Mouse (Mus musculus): ENCODE measurements around the gene 2310034G01Rik. TPM values are rescaled to one million over a fixed set of nuclear protein-coding genes. Genes with fewer than 3 reads are reported as not detected.
A peak's percentile ranks its signal among the peaks of the same experiment; 100 is the strongest.

Gene 2310034G01Rik
- 1.2 and 2.4 TPM in 2 replicates for polyA plus RNA-seq (2014; fragmentation: Nextera tagmentation; extraction: Ambion mirVana)

DNA sequence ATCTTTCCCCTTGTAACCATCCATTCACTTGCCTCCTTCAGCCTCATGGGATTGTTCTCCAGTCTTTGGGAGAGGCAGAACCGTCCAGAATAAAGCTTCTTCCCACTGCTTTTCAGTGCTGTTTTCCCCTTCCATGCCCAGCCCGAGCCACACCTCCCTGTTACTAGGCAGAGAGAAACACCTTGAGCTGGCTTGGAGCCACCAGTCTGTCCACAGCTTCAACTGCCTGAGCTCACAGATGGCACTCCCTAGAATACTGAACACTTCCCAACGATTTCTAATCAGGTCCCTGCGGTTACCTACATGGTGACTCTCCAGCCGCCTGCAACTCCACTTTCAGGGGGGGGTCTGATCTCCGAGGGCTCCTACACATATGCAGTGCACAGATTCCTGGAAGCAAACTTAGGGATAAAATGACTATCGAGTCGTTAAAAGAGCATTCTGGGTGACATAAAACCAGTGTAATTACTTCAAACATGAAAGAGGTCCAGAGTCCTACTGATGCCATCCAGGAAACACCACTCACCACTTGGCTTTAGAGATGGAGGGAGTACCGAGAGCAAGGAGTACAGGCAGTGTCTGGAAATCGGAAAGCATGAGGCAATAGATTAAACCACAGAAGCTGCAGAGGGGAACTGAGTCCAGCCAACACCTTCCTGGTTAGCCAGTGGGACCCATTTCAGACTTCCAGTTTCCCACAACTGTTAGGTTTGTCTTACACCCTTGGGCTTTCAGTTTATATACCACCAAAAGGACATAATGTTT lies at the start of gene 2310034G01Rik:
TSS of gene 2310034G01Rik (minus strand) at position 135 of the 765 bp plus-strand sequence.
- Histone ChIP-seq H3K36me3 (ENCODE audit: control insufficient read depth, insufficient read depth, low read length) (no peaks in the 10 kb centered on the region), H3K4me2 (ENCODE audit: low read depth) (peak within 1 kb of the TSS; percentile 73), H3K9me3 (ENCODE audit: control insufficient read depth, low read length) (no peaks in the 10 kb centered on the region), H3K4me1 (ENCODE audit: control insufficient read depth, insufficient read depth, low read length) (peaks cover 4% of the 10 kb centered on the region), H3K4me3 (ENCODE audit: low read depth, low read length) (peak within 1 kb of the TSS; percentile 48), H3K27ac (ENCODE audit: low read depth, low read length) (0 out of 2 replicates have a peak within 1 kb of the TSS, but pooled peaks have one; percentile 54), H3K9ac (ENCODE audit: low read length) (peak within 1 kb of the TSS; percentile 61), H3K27me3 (ENCODE audit: control insufficient read depth, insufficient read depth, low read length) (peaks cover 11% of the 10 kb centered on the region)
- no peak for DNase-seq (ENCODE audit: low spot score)
- ATAC-seq (ENCODE audit: insufficient read depth, low FRiP score, low TSS enrichment): no peak
- WGBS: 64% methylated on average over 10 of the region's 10 CpGs

GRCm38 (mm10) chr19:46399886-46400285 lies 49.8 kb upstream of the 2310034G01Rik start:
- Histone ChIP-seq H3K27me3 (ENCODE audit: control insufficient read depth, insufficient read depth, low read length) (no peaks in the 10 kb centered on the region), H3K4me1 (ENCODE audit: control insufficient read depth, insufficient read depth, low read length) (peaks cover 10% of the 10 kb centered on the region), H3K27ac (ENCODE audit: low read depth, low read length) (no peak overlapping the region), H3K9ac (ENCODE audit: low read length) (no peak overlapping the region), H3K9me3 (ENCODE audit: control insufficient read depth, low read length) (no peaks in the 10 kb centered on the region), H3K4me3 (ENCODE audit: low read depth, low read length) (no peak overlapping the region), H3K36me3 (ENCODE audit: control insufficient read depth, insufficient read depth, low read length) (peaks cover 9% of the 10 kb centered on the region), H3K4me2 (ENCODE audit: low read depth) (no peak overlapping the region)
- 73% methylated on average over 7 of the region's 7 CpGs for WGBS
- no peak for ATAC-seq (ENCODE audit: insufficient read depth, low FRiP score, low TSS enrichment)
- no peak for DNase-seq (ENCODE audit: low spot score)

DNA sequence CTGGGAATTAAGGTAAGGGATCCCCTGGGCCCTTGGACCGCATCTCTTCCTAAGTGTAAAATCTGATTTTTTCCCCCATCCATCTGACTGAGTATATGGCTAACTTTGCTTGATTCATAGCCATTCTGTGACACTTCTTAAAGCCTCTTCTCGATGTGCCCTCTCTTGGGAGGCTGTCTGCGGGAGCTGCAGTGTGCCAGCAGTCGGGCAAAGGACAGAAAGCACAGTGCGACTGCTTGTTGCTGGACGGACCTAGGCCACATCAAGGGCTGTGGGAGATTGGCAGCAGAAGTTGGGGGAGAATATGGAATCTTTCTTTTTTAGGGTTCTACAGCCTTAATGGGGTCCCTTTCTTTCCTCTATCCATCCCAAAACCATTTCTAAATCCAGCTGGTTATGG lies 49.3 kb upstream of the 2310034G01Rik start:
- DNase-seq (ENCODE audit: low spot score) (no peak), ATAC-seq (ENCODE audit: insufficient read depth, low FRiP score, low TSS enrichment) (no peak)
- H3K9ac ChIP-seq (ENCODE audit: low read length): no peak overlapping the region
- no peaks in the 10 kb centered on the region for H3K9me3 ChIP-seq (ENCODE audit: control insufficient read depth, low read length)
- H3K27me3 ChIP-seq (ENCODE audit: control insufficient read depth, insufficient read depth, low read length): no peaks in the 10 kb centered on the region
- WGBS: 83% methylated on average over 6 of the region's 6 CpGs
- H3K4me3 ChIP-seq (ENCODE audit: low read depth, low read length): no peak overlapping the region
- H3K36me3 ChIP-seq (ENCODE audit: control insufficient read depth, insufficient read depth, low read length): peaks cover 9% of the 10 kb centered on the region
- no peak overlapping the region for H3K4me2 ChIP-seq (ENCODE audit: low read depth)
- H3K4me1 ChIP-seq (ENCODE audit: control insufficient read depth, insufficient read depth, low read length): peaks cover 13% of the 10 kb centered on the region
- no peak overlapping the region for H3K27ac ChIP-seq (ENCODE audit: low read depth, low read length)

DNA sequence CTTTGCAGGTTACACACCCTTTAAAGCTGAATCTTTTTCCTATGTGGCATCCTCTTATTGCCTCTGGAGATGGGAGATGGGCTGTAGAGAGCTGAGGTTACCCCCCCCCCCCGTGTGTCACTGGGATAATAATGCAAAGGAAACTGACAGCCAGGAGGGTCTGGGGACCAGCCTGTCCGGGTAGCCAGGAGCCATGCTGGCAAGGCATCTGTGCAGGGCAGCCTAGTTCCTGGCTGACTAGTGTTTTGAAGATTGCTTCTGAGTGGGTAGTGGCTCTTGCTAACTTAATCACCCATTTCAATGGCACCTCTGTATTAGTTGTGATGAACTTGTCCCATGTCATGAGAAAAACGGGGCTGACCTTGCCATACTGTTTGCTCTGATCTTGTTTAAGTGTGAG lies 48.3 kb upstream of the 2310034G01Rik start:
- DNase-seq (ENCODE audit: low spot score): no peak
- peak overlapping the region; percentile 84; the same call in 1 of the 2 replicates for H3K4me3 ChIP-seq (ENCODE audit: low read depth, low read length)
- H3K27ac ChIP-seq (ENCODE audit: low read depth, low read length): no peak overlapping the region
- H3K9ac ChIP-seq (ENCODE audit: low read length): 0 out of 2 replicates have a peak overlapping the region, but pooled peaks have one; percentile 29
- H3K4me2 ChIP-seq (ENCODE audit: low read depth): peak overlapping the region; percentile 79
- no peaks in the 10 kb centered on the region for H3K27me3 ChIP-seq (ENCODE audit: control insufficient read depth, insufficient read depth, low read length)
- no peaks in the 10 kb centered on the region for H3K9me3 ChIP-seq (ENCODE audit: control insufficient read depth, low read length)
- H3K4me1 ChIP-seq (ENCODE audit: control insufficient read depth, insufficient read depth, low read length): peaks cover 18% of the 10 kb centered on the region
- ATAC-seq (ENCODE audit: insufficient read depth, low FRiP score, low TSS enrichment): no peak
- 37% methylated on average over 3 of the region's 3 CpGs for WGBS
- H3K36me3 ChIP-seq (ENCODE audit: control insufficient read depth, insufficient read depth, low read length): peaks cover 6% of the 10 kb centered on the region

DNA sequence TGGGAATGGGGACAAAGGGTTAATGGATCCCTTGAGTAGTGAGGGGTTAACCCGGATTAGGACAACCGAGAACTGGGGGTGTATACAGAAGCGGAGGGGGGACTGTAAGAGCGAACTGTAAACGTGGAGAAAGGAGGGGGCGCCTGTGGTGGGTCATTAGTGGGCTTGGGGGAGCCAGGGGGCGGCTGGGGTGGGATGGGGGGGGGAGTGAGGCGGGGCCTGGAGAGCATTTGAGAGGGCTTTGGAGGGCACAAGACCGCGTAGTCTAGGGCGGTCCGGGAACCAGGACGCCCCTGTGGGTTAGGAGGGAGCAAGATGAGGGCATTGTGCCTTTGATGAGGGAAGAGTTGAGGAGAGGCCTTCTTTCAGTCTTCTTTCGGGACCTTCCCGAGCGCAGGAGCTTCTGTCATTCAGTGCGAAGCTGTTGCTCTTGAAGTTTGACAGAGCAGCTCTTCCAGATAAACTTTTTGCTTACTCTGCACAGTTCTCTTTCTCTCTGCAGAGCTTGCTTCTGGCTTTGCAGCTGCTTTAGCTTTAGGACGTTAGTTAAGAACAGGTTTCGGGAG lies 47.4 kb upstream of the 2310034G01Rik start:
- H3K36me3 ChIP-seq (ENCODE audit: control insufficient read depth, insufficient read depth, low read length): 0 out of 2 replicates have a peak, but pooled peaks cover 5% of the 10 kb centered on the region
- no peaks in the 10 kb centered on the region for H3K27me3 ChIP-seq (ENCODE audit: control insufficient read depth, insufficient read depth, low read length)
- peak overlapping the region; percentile 81 for H3K9ac ChIP-seq (ENCODE audit: low read length)
- peak overlapping the region; percentile 79 for H3K4me2 ChIP-seq (ENCODE audit: low read depth)
- peak overlapping the region; percentile 84 for H3K4me3 ChIP-seq (ENCODE audit: low read depth, low read length)
- no peak for DNase-seq (ENCODE audit: low spot score)
- peak overlapping the region; percentile 74; the same call in 1 of the 2 replicates for H3K27ac ChIP-seq (ENCODE audit: low read depth, low read length)
- 2% methylated on average over 17 of the region's 19 CpGs for WGBS
- peaks cover 18% of the 10 kb centered on the region for H3K4me1 ChIP-seq (ENCODE audit: control insufficient read depth, insufficient read depth, low read length)
- no peak for ATAC-seq (ENCODE audit: insufficient read depth, low FRiP score, low TSS enrichment)
- no peaks in the 10 kb centered on the region for H3K9me3 ChIP-seq (ENCODE audit: control insufficient read depth, low read length)

DNA sequence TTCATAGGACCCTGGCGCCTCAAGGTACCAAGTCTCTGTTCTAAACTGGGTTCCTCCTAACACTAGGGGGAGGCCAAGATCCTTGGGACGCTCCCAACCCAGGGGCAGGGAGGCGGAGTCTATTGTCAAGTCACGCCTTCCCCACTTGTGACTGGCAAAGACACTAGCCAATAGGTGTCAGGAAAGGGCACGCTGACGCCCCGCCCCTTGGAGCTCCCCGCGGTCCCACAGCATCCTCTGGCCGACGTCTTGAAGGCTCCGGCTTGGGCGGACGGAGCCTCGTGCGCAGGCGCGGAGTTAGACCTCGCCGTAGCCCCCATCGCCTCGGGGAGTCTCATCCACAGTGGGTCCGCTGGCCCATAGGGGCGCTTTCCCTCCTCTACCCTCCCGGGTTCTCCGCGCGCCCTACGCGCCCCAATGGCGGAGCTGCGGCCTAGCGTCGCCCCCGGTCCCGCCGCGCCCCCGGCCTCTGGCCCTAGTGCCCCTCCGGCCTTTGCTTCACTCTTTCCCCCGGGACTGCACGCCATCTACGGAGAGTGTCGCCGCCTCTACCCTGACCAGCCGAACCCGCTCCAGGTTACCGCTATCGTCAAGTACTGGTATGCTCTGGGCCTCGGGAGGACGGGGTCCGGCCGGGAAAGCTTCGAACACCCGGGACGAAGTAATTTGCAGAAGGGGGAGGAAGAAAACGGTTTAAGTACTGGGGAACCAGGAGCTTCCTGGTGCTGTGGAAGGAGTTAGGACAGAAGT lies 46.8 kb upstream of the 2310034G01Rik start, which contains the start of gene Sufu:
TSS of gene Sufu (plus strand) at position 211 of the 750 bp plus-strand sequence.
- peak; percentile 88 for ATAC-seq (ENCODE audit: insufficient read depth, low FRiP score, low TSS enrichment)
- peak within 1 kb of the TSS; percentile 79 for H3K4me2 ChIP-seq (ENCODE audit: low read depth)
- no peaks in the 10 kb centered on the region for H3K9me3 ChIP-seq (ENCODE audit: control insufficient read depth, low read length)
- peak; percentile 99 for DNase-seq (ENCODE audit: low spot score)
- H3K9ac ChIP-seq (ENCODE audit: low read length): peak within 1 kb of the TSS; percentile 81
- no peaks in the 10 kb centered on the region for H3K27me3 ChIP-seq (ENCODE audit: control insufficient read depth, insufficient read depth, low read length)
- peaks cover 18% of the 10 kb centered on the region for H3K4me1 ChIP-seq (ENCODE audit: control insufficient read depth, insufficient read depth, low read length)
- H3K36me3 ChIP-seq (ENCODE audit: control insufficient read depth, insufficient read depth, low read length): 0 out of 2 replicates have a peak, but pooled peaks cover 5% of the 10 kb centered on the region
- H3K4me3 ChIP-seq (ENCODE audit: low read depth, low read length): peak within 1 kb of the TSS; percentile 89
- under 1% methylated on average over 54 of the region's 57 CpGs for WGBS
- peak within 1 kb of the TSS; percentile 74 for H3K27ac ChIP-seq (ENCODE audit: low read depth, low read length)

DNA sequence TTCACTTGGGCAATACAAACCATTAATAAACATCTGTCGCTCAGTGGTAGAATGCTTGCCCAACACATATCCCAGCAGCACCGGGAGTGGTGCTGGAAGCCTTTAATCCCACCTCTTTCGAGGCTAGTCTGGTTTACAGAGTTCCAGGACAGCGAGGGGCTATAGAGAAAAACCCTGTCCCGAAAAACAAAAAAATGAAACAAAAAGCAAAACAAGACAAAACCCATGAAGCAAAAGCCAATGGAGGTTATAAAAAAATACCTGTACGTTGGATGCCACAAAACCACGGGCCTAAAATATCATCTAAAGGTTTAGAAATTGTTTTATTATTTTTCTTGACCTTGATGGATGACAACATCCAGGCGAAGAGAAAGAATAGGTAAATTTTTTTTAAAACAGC lies 46.0 kb upstream of the 2310034G01Rik start:
- 14% methylated on average over 8 of the region's 8 CpGs for WGBS
- DNase-seq (ENCODE audit: low spot score) (no peak), ATAC-seq (ENCODE audit: insufficient read depth, low FRiP score, low TSS enrichment) (no peak)
- Histone ChIP-seq H3K4me2 (ENCODE audit: low read depth) (peak overlapping the region; percentile 56), H3K27ac (ENCODE audit: low read depth, low read length) (no peak overlapping the region), H3K4me1 (ENCODE audit: control insufficient read depth, insufficient read depth, low read length) (peaks cover 18% of the 10 kb centered on the region), H3K27me3 (ENCODE audit: control insufficient read depth, insufficient read depth, low read length) (no peaks in the 10 kb centered on the region), H3K9ac (ENCODE audit: low read length) (no peak overlapping the region), H3K4me3 (ENCODE audit: low read depth, low read length) (peak overlapping the region; percentile 89), H3K9me3 (ENCODE audit: control insufficient read depth, low read length) (no peaks in the 10 kb centered on the region), H3K36me3 (ENCODE audit: control insufficient read depth, insufficient read depth, low read length) (0 out of 2 replicates have a peak, but pooled peaks cover 2% of the 10 kb centered on the region)
